Mouse (Mus musculus) kidney, postnatal 25 days (tissue): Measurements from ENCODE around the gene Rasl11b.

Source experiments
- DNase-seq, 2 experiments: peaks; one replicate each; pipeline ENCODE4 v3.0.0; 2021; ENCODE audit warnings: mixed read lengths in 2 of 2

Gene Rasl11b

DNA sequence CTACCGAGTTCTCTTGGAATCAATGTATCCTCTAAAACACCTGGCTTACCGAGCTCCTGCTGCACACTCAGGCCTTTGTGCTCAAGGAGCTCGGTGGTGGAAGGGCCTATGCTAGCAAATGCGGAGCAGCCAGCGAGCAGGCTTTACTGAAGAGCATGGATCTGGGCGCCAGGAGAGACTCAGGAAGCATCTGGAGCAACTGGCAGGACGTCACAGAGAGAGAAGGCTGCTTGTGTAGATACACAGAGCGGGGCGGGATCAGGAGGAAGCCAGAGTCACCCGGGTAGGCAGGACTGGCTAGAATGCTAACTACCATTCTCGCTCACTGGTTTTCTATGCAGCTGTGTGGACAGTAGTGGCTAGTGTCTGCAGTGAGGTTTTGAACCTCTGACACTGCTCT lies 16.3 kb downstream of the Rasl11b start:
- DNase-seq = no peak

DNA sequence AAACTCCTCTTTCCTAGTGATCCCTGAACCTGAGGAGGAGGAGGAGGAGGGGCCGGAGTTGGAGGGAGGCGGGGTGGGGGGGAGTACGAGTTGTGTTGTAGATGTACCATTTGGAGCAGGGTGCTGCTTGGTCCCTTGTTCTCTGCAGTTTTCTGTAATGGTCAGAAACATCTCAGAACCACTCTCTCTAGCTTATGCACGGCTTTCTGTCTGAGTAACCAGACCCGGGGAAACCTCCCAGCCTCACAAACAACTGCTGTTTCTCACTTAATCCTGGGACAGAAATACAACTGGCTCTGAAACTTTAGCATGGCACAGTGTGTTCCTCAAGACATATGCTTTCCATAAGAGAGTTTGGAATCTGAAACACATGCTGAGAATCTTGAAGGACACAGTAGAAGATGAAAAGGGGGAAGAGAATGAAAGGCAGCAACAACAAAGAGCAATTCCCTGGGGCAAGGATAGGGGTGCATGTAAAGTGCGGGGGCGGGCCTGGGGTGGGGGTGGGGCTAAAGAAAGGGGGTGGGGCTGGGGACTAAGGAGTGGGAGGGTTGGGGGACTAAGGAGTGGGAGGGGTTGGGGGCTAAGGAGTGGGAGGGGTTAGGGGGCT lies 19.5 kb downstream of the Rasl11b start:
- no peak for DNase-seq

DNA sequence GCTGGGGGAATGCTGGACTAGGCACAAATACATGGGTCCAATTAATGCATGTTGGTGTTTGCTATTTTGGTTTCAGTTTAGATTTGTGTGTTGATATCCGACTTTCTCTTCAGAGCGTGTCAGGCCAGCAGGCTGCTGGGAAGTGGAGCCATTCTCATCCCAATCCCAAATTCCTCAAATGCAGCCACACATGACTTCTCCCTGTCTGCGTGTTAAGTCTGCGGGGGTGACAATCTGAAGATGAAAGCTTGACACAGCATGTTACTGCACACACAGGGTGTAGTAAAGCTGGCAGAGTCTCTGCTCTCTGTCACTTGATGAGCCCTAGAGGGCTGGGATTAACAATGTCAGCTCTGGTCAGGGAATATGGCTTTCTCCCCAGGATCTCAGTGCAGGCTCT lies 20.0 kb downstream of the Rasl11b start:
- DNase-seq = no peak

DNA sequence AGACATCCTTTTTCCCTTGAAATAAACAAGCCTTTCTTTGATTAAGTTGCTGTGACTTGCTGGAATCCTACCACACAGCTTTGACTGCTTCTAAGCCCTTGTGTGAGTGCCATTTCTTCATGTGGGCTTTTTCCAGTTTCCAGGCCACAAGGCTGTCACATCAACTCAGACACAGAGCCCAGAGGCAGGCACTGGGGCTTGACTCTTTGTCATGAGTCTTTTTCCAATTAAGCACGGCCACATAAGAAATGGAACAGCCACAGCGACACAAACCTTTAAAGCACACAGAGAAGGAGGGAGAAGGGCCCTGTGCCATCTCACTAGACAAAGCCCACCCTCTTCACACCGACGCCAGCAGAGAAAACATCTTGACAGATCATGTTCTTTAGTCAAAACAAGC lies 23.4 kb downstream of the Rasl11b start:
- no peak for DNase-seq

DNA sequence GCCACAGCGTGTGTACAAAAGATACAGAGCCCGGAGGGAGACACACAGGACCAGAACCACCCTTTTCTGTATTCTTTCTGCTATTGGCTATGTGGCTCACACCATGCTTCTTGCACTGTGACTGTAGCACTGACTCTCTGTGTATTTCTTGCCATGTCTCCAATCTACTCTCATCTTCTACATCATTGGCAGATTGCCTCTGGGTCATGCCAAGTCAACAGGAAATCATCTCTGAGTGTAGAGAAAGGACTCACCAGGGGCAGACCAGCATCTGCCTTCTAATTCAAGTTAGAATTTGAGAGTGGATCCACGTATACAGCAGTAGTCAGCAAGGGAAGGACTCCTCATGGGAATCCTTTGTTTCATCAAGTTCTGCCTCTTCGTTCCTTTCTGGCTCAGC lies 27.5 kb downstream of the Rasl11b start:
- DNase-seq = no peak

DNA sequence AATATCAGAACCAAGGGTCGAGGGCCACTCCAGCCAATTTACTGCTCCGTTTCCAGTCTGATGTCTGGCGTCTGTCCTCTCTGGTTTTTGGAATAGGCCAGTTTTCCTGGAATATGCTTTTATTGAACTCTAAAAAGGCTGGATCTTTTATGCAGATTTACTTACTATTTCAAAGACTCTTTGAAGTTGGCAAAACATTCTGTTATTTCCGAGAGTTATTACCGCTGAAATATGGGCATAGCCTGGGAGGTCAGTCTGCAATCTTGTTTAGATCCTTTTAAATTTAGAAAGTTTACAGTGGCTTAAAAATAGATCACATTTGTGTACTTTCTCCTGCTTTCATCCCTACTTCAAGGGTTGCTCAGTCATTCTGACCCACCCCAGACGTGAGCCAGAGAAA lies 29.4 kb downstream of the Rasl11b start:
- DNase-seq = no peak

DNA sequence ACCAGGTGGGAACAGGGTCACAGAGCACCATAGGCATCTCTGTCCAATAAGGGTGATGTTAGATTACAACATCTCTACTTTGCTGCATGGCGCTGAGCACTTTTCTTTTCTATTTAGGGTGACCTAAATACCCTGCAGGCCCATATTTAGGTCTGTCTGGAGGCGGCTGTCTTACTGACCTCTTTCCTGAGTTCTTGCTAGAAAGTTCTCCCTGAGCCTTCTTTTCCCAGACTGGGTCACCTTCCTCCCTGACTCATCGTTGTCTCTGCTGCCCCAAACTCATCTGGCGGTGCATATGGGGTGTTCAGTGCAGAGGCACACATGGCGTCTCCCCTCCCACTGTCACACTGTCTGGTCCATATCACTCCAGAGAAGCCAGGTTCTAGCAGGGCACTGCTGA lies 31.1 kb downstream of the Rasl11b start:
- no peak for DNase-seq

DNA sequence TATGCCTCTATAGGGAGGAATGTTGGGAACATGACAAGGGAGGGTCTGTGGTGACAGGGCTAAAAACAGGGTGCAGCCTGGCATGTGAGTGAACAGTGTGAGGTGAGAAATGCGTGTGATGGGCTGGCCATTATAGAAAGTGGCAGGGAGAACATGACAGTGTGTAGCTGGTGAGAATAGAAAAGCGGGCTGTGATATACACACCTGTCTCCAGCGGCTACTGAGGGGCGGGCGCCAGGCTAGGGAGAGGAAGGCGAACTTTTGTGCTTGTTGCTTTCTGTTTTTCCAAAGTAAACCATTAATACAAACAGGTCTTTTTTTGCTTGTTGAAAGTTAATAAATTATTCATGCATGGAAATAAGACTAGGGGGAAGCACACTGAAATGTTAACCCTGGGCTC lies 32.3 kb downstream of the Rasl11b start:
- peak in 1 of 2 experiments; percentile 18 for DNase-seq

DNA sequence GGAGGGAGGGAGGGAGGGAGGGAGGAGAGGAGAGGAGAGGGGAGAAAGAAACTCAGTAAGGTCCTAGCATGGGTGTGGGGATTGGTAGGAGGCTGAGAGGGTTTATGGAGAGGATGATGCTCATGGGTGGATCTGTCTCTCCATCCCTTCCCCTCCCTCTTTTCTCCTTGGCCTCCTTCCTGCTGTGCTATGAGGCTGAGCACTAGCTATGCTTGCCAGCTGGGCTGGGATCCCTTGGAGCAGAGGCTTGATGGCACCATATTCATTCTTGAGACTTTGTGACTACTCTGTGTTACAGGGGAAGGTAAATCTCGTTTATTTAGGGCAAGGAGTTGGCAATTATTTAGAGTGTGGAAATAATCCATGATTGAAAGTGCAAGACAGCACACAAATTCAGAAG lies 33.9 kb downstream of the Rasl11b start:
- DNase-seq = no peak

DNA sequence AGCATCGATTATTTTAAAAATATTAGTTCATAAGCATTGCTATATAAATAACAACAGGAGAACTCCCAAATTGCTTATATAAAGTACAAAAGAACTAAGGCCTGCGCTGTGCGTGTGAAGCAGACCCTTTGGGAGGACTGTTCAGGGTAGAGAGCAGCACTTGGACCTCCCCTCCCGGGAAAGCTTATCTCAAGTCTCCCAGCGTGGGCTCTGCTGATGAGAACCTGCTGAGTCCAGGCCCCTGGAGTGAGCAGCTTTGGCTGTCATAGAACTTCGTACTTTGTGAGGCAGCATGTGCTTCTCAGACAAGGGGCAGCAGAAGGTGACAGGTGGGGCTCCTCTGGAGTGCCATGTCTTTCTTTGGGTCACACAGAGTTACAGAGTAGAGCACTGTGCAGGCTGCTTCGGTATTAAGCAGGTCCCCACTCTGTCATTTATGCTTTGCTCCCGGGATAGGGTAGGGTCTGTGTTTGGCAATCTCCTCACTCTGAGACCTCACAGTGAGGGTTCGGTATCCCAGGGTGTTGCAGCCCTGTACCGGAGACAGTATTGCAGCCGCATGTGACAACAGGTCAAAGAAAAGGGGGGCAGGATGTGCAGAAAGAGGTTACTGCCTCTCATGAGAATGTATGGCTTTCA lies 34.8 kb downstream of the Rasl11b start:
- no peak for DNase-seq

DNA sequence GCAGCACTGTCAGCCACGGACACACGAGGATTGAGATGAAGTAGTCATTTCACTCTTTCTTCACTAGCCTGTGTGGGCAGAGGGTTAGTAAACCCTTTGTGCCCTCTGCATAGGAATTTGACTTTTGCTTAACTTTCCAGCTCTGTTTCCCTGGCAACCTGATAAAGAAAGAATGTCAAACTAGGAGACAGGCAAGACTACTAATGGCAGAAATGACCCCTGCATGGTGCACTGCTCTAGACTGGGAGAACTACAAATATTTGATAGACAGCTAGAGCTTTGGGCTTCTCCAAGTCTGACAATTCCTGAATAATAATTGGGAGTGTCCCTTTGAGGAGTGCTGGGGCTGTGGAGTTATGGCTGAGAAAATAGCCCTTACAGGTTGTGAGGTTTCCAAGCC lies 35.4 kb downstream of the Rasl11b start:
- no peak for DNase-seq

DNA sequence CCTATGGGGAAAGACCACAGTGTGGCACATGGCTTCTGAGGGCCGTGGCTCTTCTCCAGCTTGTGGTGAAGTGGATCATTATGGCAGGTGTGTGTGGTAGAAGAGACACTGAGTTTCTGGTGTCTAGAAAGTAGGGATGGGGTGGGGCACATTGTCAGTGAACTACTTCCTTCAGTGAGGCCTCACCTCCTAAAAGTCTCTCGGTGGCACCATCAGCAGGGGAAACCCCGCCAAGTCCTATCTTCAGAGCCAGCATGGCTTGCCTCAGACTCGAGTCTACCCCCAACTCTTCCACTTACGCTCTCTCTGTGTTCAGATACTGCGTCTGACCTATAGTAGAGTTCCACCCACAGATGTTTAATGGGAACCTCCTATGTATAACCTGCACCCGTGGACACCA lies 38.7 kb downstream of the Rasl11b start:
- no peak for DNase-seq

DNA sequence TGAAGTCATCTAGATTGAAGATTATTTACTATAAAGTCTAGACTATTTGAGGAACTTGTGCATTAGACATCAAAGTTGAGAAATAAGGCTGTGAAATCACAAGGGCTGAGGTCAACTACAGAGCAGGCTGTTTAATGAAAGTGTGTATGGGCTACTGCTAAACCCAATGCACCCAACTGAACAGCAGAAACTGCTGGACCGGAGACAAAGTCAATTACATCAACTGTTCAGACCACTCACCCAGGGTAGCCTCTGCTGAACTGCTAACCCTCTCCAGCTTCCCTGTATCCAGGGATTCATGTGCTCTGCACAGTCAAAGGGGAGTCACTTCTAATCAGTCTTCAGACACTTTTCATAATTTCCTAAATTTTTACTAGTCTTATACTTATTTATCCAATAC lies 44.3 kb downstream of the Rasl11b start:
- no peak for DNase-seq

DNA sequence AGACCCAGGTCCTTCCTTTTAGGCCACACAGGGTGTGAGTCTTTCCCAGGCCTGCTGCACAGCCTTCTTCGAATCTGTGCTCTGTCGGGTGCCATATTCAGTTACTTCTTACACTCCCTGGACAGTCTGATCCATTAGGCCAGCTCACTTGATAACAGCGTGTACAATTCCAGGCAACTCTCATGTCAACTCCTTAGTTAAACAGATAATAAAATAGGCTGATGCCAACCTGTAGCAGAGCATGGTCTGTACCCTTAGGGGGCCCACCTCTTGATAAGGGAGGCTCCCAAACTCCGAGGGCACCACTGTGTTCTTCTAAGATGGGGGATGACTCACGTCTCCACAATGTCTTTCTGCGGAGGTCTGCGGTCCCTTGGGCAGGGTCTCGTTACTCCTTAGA lies 45.2 kb downstream of the Rasl11b start:
- no peak for DNase-seq

DNA sequence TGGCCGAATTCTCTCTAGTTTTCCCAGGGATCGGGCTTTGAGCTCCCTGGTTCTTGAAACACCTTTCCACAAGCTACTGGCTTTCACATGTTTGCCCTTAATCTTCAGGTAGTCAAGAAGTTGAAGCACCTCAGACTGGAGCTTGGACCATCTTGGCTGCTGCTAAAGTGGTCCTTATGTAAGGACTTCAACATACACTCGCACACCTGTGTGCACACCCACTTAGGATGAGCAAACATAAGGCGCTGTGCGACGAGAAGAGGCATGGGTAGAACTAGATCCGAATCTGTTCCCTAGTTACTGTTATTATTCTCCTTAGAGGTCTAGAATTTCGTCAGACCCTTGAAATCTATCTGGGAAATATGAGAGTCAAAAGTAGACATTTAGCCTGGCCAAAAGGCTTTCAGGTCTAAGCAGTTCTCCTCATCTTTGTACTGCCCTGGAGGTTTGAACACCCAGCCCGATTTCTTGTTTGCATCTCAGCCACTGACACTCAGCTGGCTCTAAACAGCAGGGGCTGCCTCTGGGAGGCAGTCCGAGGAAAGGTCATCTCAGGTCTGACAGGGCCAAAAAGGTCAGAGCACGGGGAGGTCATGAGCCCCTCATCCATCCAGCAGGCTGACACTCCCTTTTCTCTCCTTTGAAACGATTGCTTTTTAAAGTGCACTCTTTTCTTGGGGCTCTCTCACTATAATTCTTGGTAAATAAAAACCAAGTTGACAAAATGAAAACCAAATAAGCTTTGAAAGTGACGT lies 46.0 kb downstream of the Rasl11b start:
- no peak for DNase-seq

DNA sequence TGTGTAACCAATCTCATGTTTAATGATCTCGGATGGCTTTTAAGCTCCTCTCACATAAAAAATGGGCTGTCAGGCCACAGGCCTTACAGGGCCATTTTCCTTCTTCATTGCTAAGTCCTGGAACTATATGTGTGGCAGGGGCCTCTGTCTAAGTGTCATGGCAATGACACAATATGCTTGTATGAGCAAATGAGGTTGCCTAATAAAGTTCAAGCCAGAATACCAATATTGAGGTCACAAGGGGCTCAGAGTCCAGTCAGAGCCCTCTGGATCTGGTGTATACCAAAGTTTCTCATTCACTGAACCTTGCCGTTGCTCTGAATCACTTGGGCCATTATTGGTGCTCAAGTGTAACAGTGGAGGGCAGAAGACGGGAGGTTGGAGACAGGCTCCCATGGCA lies 47.6 kb downstream of the Rasl11b start:
- no peak for DNase-seq

DNA sequence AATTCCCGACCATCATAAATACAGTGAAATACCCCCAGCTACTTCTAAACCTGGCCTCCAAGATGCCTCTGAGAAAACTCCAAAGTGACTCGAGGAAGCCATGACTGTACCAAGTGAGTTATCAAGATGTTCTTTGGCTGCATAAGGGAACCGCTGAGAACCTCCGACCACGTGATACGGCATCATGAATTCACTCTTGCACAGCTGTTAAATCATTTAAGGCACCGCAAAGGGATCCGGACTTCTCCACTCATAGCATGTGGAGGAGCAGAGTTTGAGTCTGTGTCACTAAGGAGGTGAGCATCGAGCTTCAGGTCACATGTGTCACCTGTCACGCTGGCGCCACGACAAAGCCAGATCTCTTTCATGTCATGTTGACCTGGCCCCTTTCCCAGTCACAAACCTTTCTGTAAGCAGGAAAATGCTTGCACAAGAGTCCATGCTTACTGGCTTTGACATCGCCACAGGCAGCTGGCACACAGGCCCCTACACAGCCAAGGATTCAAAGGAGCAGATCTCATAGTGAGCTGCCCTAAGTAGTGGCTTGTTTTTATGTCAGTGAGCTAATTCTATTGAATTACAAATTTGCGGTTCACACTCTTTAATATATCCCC lies 49.4 kb downstream of the Rasl11b start:
- DNase-seq = no peak

DNA sequence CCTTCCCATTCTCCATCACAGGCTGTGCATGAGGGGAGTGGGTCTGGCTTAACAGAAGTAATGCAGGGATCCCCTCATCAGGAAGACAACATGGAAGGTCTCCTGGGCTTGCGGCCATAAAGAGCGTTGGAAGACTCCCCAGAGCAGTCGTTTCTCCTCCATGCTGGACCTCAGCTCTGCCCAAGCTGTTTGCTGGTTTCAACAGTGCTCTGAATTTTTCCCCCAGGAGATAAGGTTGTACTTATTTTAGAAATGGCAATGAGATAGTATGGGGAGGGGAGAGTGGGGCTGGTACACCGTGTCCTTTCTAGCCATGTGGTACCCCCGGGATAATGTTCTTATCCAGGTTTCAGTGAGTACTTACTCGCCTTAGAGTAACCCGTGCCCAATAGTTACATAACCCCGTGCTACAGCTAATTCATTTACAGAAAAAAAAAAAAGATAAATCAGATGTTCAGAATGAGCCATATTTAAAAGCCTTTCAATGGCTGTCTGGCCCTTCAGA lies 50.6 kb downstream of the Rasl11b start:
- DNase-seq = no peak

DNA sequence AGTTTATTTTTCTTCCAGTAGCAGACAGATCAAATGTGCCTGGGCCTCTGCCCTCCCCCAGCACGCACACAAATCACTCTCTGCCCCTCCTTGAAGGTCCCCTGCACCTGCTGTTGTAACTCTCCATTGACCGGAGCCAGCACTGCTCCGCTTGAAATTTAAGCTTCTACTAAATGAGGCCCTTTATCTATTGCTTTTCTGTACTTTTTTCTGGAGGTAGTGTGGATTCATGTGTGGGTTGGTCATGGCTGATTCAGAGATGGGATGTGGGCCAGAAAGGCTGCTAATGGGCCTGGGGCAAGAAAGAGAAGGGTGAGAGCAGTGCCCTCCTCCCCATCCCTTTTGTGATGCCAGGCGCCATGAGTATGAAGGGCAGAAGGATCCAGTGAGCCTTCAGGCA lies 51.4 kb downstream of the Rasl11b start:
- DNase-seq = no peak

DNA sequence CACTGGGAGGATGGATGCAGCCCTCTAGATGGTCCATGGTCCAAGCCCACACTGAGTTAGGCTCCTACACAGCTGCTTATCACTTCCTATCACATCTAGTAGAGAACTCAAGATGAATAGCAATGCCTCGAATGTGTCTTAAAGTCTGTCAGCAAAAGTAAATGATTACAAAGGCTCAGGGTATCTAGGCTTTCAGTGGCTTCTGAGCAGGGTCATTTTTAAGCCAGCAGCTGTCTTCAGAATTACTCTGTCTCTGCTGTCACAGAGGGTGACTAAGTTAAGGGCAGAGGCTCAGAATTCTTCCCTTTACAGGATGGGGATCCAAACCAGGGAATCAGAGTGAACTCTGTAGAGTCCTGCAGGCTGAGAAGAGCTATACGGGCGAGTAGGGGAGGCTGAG lies 51.9 kb downstream of the Rasl11b start:
- DNase-seq = no peak
